Mouse (Mus musculus) intestine, embryonic 15.5 days (tissue): ENCODE results near the gene Fxyd6. TPM values are rescaled to one million over a fixed set of nuclear protein-coding genes. Genes with fewer than 3 reads are reported as not detected.

Experiments
- ATAC-seq: fragments of 200-750 bp; cut with Nextera tagmentation; 2 replicates; pipeline ENCODE4 v1.8.0; 2017; ENCODE audit warnings: moderate TSS enrichment, moderate library complexity
- H3K27ac ChIP-seq: fragments of 300-500 bp; sonication (generic); 2 replicates; pipeline ENCODE4 v1.5.1; 2015; ENCODE audit warnings: mild to moderate bottlenecking, inconsistent platforms
- H3K27me3 ChIP-seq: fragments of 300-500 bp; sonication (generic); replicated peaks from 2 replicates; pipeline ENCODE4 v1.6.1; 2015; ENCODE audit warnings: inconsistent platforms
- H3K36me3 ChIP-seq: fragments of 300-500 bp; sonication (generic); 2 replicates; pipeline ENCODE4 v1.6.1; 2015; ENCODE audit warnings: inconsistent platforms
- H3K4me1 ChIP-seq: fragments of 300-500 bp; sonication (generic); replicated peaks from 2 replicates; pipeline ENCODE4 v1.6.1; 2015; ENCODE audit warnings: inconsistent platforms
- H3K4me2 ChIP-seq: fragments of 300-500 bp; sonication (generic); replicated peaks from 2 replicates; pipeline ENCODE4 v1.6.1; 2015; ENCODE audit warnings: mild to moderate bottlenecking, inconsistent platforms
- H3K4me3 ChIP-seq: fragments of 300-500 bp; sonication (generic); replicated peaks from 2 replicates; pipeline ENCODE4 v1.5.1; 2015; ENCODE audit warnings: inconsistent platforms
- H3K9ac ChIP-seq: fragments of 300-500 bp; sonication (generic); 2 replicates; pipeline ENCODE4 v1.6.1; 2015; ENCODE audit warnings: inconsistent platforms
- H3K9me3 ChIP-seq: fragments of 300-500 bp; sonication (generic); 2 replicates; pipeline ENCODE4 v1.6.1; 2016; ENCODE audit warnings: inconsistent platforms
- WGBS: fragments of 180-500 bp; shearing (Covaris S2); methylation state at CpG from one replicate; pipeline ENCODE4 v1.1.7; 2015; 5-methylcytosine and 5-hydroxymethylcytosine counted together
- polyA plus RNA-seq: library from polyadenylated mRNA; unstranded; fragments of >200 nt; fragmentation: Nextera tagmentation; extraction: Ambion mirVana; gene quantifications from 2 replicates; pipeline ENCODE4 v1.2.1, GENCODE M21; 2015

Fxyd6 gene
- polyA plus RNA-seq, 1 experiment from 2014 or later: 77.2 TPM

- Histone ChIP-seq H3K27me3 (no peaks in the 10 kb centered on the region; the same call in 1 of the 2 replicates), H3K4me3 (no peak overlapping the region), H3K9me3 (no peaks in the 10 kb centered on the region), H3K27ac (no peak overlapping the region), H3K36me3 (no peaks in the 10 kb centered on the region), H3K4me1 (peaks cover 1% of the 10 kb centered on the region; the same call in 1 of the 2 replicates), H3K9ac (no peak overlapping the region), H3K4me2 (no peak overlapping the region)
- ATAC-seq: no peak
- 60% methylated on average over 2 of the region's 2 CpGs for WGBS
Measured at GRCm38 (mm10) chr9:45402957-45403356, 33.0 kb downstream of the Fxyd6 start.

- Histone ChIP-seq H3K9me3 (no peaks in the 10 kb centered on the region), H3K4me3 (no peak overlapping the region), H3K27me3 (no peaks in the 10 kb centered on the region; the same call in 1 of the 2 replicates), H3K36me3 (no peaks in the 10 kb centered on the region), H3K4me1 (peaks cover 5% of the 10 kb centered on the region; the same call in 1 of the 2 replicates), H3K27ac (no peak overlapping the region), H3K9ac (no peak overlapping the region), H3K4me2 (no peak overlapping the region)
- WGBS: 53% methylated on average over 5 of the region's 5 CpGs
- no peak for ATAC-seq
Measured at GRCm38 (mm10) chr9:45405694-45406093, 35.7 kb downstream of the Fxyd6 start.

GRCm38 (mm10) chr9:45406808-45407207, 36.8 kb downstream of the Fxyd6 start:
- H3K9ac ChIP-seq: no peak overlapping the region
- 81% methylated on average over 3 of the region's 3 CpGs for WGBS

GRCm38 (mm10) chr9:45407706-45408675, 38.0 kb downstream of the Fxyd6 start:
- Histone ChIP-seq H3K27ac (no peak overlapping the region), H3K36me3 (no peaks in the 10 kb centered on the region), H3K27me3 (no peaks in the 10 kb centered on the region; the same call in 1 of the 2 replicates), H3K9ac (no peak overlapping the region), H3K4me3 (peak overlapping the region; percentile 20), H3K4me2 (peak overlapping the region; percentile 59), H3K4me1 (peaks cover 5% of the 10 kb centered on the region; the same call in 1 of the 2 replicates), H3K9me3 (no peaks in the 10 kb centered on the region)
- peak; percentile 61 for ATAC-seq
- WGBS: 35% methylated on average over 33 of the region's 33 CpGs

More at GRCm38 (mm10) chr9:45406808-45407207, 36.8 kb downstream of the Fxyd6 start:
- Histone ChIP-seq H3K9me3 (no peaks in the 10 kb centered on the region), H3K27me3 (no peaks in the 10 kb centered on the region; the same call in 1 of the 2 replicates), H3K36me3 (no peaks in the 10 kb centered on the region), H3K27ac (no peak overlapping the region), H3K4me2 (no peak overlapping the region), H3K4me3 (no peak overlapping the region), H3K4me1 (peaks cover 5% of the 10 kb centered on the region; the same call in 1 of the 2 replicates)
- no peak for ATAC-seq

GRCm38 (mm10) chr9:45410193-45410592, 40.2 kb downstream of the Fxyd6 start:
- Histone ChIP-seq H3K27ac (no peak overlapping the region), H3K9ac (no peak overlapping the region), H3K4me1 (peaks cover 5% of the 10 kb centered on the region; the same call in 1 of the 2 replicates), H3K4me3 (no peak overlapping the region), H3K36me3 (no peaks in the 10 kb centered on the region), H3K27me3 (no peaks in the 10 kb centered on the region; the same call in 1 of the 2 replicates), H3K4me2 (no peak overlapping the region), H3K9me3 (no peaks in the 10 kb centered on the region)
- WGBS: 78% methylated on average over 5 of the region's 5 CpGs
- no peak for ATAC-seq

GRCm38 (mm10) chr9:45410614-45411013, 40.6 kb downstream of the Fxyd6 start:
- 90% methylated on average over 2 of the region's 2 CpGs for WGBS
- H3K4me2 ChIP-seq: no peak overlapping the region
- ATAC-seq: no peak

GRCm38 (mm10) chr9:45411111-45411510, 41.1 kb downstream of the Fxyd6 start:
- Histone ChIP-seq H3K4me3 (no peak overlapping the region), H3K4me2 (no peak overlapping the region), H3K4me1 (peaks cover 5% of the 10 kb centered on the region; the same call in 1 of the 2 replicates), H3K9me3 (no peaks in the 10 kb centered on the region), H3K9ac (no peak overlapping the region), H3K27ac (no peak overlapping the region), H3K27me3 (no peaks in the 10 kb centered on the region; the same call in 1 of the 2 replicates), H3K36me3 (no peaks in the 10 kb centered on the region)
- WGBS: 75% methylated on average over 3 of the region's 3 CpGs
- ATAC-seq: no peak

More at GRCm38 (mm10) chr9:45410614-45411013, 40.6 kb downstream of the Fxyd6 start:
- H3K9me3 ChIP-seq: no peaks in the 10 kb centered on the region
- H3K27me3 ChIP-seq: no peaks in the 10 kb centered on the region; the same call in 1 of the 2 replicates
- H3K4me3 ChIP-seq: no peak overlapping the region
- H3K9ac ChIP-seq: no peak overlapping the region
- no peaks in the 10 kb centered on the region for H3K36me3 ChIP-seq
- no peak overlapping the region for H3K27ac ChIP-seq
- H3K4me1 ChIP-seq: peaks cover 5% of the 10 kb centered on the region; the same call in 1 of the 2 replicates

- 18% methylated on average over 7 of the region's 7 CpGs for WGBS
- Histone ChIP-seq H3K27ac (no peak overlapping the region), H3K4me1 (peaks cover 5% of the 10 kb centered on the region; the same call in 1 of the 2 replicates), H3K4me3 (no peak overlapping the region), H3K27me3 (no peaks in the 10 kb centered on the region; the same call in 1 of the 2 replicates), H3K9ac (no peak overlapping the region), H3K9me3 (no peaks in the 10 kb centered on the region), H3K36me3 (no peaks in the 10 kb centered on the region), H3K4me2 (peak overlapping the region; percentile 43)
- peak; percentile 48 for ATAC-seq
Measured at GRCm38 (mm10) chr9:45411803-45412202, 41.8 kb downstream of the Fxyd6 start.

GRCm38 (mm10) chr9:45412287-45412686, 42.3 kb downstream of the Fxyd6 start:
- Histone ChIP-seq H3K36me3 (no peaks in the 10 kb centered on the region), H3K27ac (no peak overlapping the region), H3K4me2 (peak overlapping the region; percentile 43), H3K27me3 (no peaks in the 10 kb centered on the region; the same call in 1 of the 2 replicates), H3K9me3 (no peaks in the 10 kb centered on the region), H3K4me3 (no peak overlapping the region), H3K9ac (no peak overlapping the region), H3K4me1 (peaks cover 5% of the 10 kb centered on the region; the same call in 1 of the 2 replicates)
- ATAC-seq: peak; percentile 58
- WGBS: 6% methylated on average over 10 of the region's 10 CpGs

GRCm38 (mm10) chr9:45412700-45413477, 42.9 kb downstream of the Fxyd6 start:
- ATAC-seq: no peak
- Histone ChIP-seq H3K9ac (no peak overlapping the region), H3K36me3 (no peaks in the 10 kb centered on the region), H3K9me3 (no peaks in the 10 kb centered on the region), H3K4me1 (peaks cover 4% of the 10 kb centered on the region; the same call in 1 of the 2 replicates), H3K27ac (no peak overlapping the region), H3K4me2 (no peak overlapping the region), H3K4me3 (no peak overlapping the region), H3K27me3 (no peaks in the 10 kb centered on the region; the same call in 1 of the 2 replicates)
- WGBS: 82% methylated on average over 4 of the region's 4 CpGs

GRCm38 (mm10) chr9:45413478-45414140, 43.6 kb downstream of the Fxyd6 start:
- Histone ChIP-seq H3K36me3 (no peaks in the 10 kb centered on the region), H3K4me3 (no peak overlapping the region), H3K27ac (no peak overlapping the region), H3K9me3 (no peaks in the 10 kb centered on the region), H3K4me2 (no peak overlapping the region), H3K9ac (no peak overlapping the region), H3K4me1 (no peaks in the 10 kb centered on the region), H3K27me3 (no peaks in the 10 kb centered on the region; the same call in 1 of the 2 replicates)
- ATAC-seq: no peak
- WGBS: 61% methylated on average over 5 of the region's 5 CpGs
